Mouse (Mus musculus) liver, postnatal 0 days (tissue): ENCODE data around the gene Rnpc3.

ENCODE experiments used
- CTCF ChIP-seq: sonication (generic); IDR thresholded peaks from 2 replicates; pipeline ENCODE4 v1.5.1; 2016; ENCODE audit warnings: antibody characterized with exemption, low read depth
- EP300 ChIP-seq: IDR thresholded peaks from 2 replicates; pipeline ENCODE4 v1.6.1; 2016; ENCODE audit warnings: antibody characterized with exemption, low read depth, mild to moderate bottlenecking

- TF ChIP-seq CTCF (no peak), EP300 (no peak)
Measured at GRCm38 (mm10) chr3:113630564-113630963, 615 bp upstream of the Rnpc3 start.
